Mouse (Mus musculus) heart, adult 2 months (tissue): ENCODE results near the gene Nutf2. TPM values are rescaled to one million over a fixed set of nuclear protein-coding genes. Genes with fewer than 3 reads are reported as not detected.

Experiments
- DNase-seq, 2 experiments: peaks; one replicate each; pipeline ENCODE4 v3.0.0; 2021
- H3K27ac ChIP-seq: fragments of 200-600 bp; 2 replicates; pipeline ENCODE4 v1.8.1; 2022
- H3K27me3 ChIP-seq: fragments of 200-500 bp; 2 replicates; pipeline ENCODE4 v1.6.1; 2012; ENCODE audit warnings: mild to moderate bottlenecking, low read length, inconsistent platforms, mixed read lengths; ENCODE audit not compliant: control insufficient read depth, insufficient read depth
- H3K36me3 ChIP-seq: fragments of 200-500 bp; 2 replicates; pipeline ENCODE4 v1.6.1; 2012; ENCODE audit warnings: low read length, inconsistent platforms; ENCODE audit not compliant: control insufficient read depth, insufficient read depth
- H3K4me1 ChIP-seq: fragments of 200-500 bp; 2 replicates; pipeline ENCODE4 v1.6.1; 2011; ENCODE audit warnings: low read length; ENCODE audit not compliant: control insufficient read depth, insufficient read depth
- H3K4me3 ChIP-seq: fragments of 200-600 bp; 2 replicates; pipeline ENCODE4 v1.8.1; 2022
- H3K79me2 ChIP-seq: fragments of 200-500 bp; replicated peaks from 2 replicates; pipeline ENCODE4 v1.6.1; 2012; ENCODE audit warnings: mild to moderate bottlenecking, inconsistent platforms, low read length, moderate library complexity, mixed read lengths; ENCODE audit not compliant: control insufficient read depth, insufficient read depth
- H3K9ac ChIP-seq: fragments of 200-500 bp; 2 replicates; pipeline ENCODE4 v1.6.1; 2012; ENCODE audit warnings: low read depth, mild to moderate bottlenecking, control low read depth, inconsistent platforms, low read length, mixed read lengths
- CTCF ChIP-seq: fragments of 200-600 bp; IDR thresholded peaks from 2 replicates; pipeline ENCODE4 v1.8.1; 2022; ENCODE audit warnings: antibody characterized with exemption, mild to moderate bottlenecking, moderate library complexity
- EP300 ChIP-seq: fragments of 200-500 bp; IDR thresholded peaks from 2 replicates; pipeline ENCODE4 v1.6.1; 2011; ENCODE audit warnings: low read depth, low read length, control low read depth; ENCODE audit not compliant: insufficient read depth
- POLR2A ChIP-seq: fragments of 200-500 bp; IDR thresholded peaks from 2 replicates; pipeline ENCODE4 v1.6.1; 2011; ENCODE audit warnings: mild to moderate bottlenecking, low read depth, low read length, control low read depth; ENCODE audit not compliant: insufficient read depth
- WGBS: fragments of 180-500 bp; shearing (Covaris S2); methylation state at CpG from one replicate; pipeline ENCODE4 v1.1.7; 2018; 5-methylcytosine and 5-hydroxymethylcytosine counted together
- intact Hi-C: fragments of 180-260 bp; cut with DNase I; formaldehyde crosslinking; loops from one replicate; pipeline ENCODE4 v1.15.1; 2025
- polyA plus RNA-seq: library from polyadenylated mRNA; depleted of rRNA; stranded (reverse); fragments of >200 nt; gene quantifications from 2 replicates; pipeline ENCODE4 v1.2.3, GENCODE M21; 2012
- total RNA-seq, 2 experiments: library from RNA; stranded (reverse); gene quantifications; 2 replicates each; pipeline ENCODE4 v1.2.3; 2021

Nutf2 gene
- total and polyA plus RNA-seq, 3 experiments: 35.5 to 56.1 (median 39.8) TPM

GRCm38 (mm10) chr8:105855248-105856167, 4.9 kb upstream of the Nutf2 start:
- TF ChIP-seq EP300 (no peak), POLR2A (no peak)
- Histone ChIP-seq H3K36me3 (peaks cover 7% of the 10 kb centered on the region), H3K79me2 (no peaks in the 10 kb centered on the region), H3K9ac (peak overlapping the region; percentile 79), H3K27me3 (no peaks in the 10 kb centered on the region), H3K27ac (peak overlapping the region; percentile 83), H3K4me1 (peaks cover 9% of the 10 kb centered on the region), H3K4me3 (peak overlapping the region; percentile 78)
- no peak for DNase-seq
- WGBS: under 1% methylated on average over 71 of the region's 71 CpGs
- intact Hi-C loops: no loop called here

- WGBS: 10% methylated on average over 15 of the region's 15 CpGs
- no peak for DNase-seq
- Histone ChIP-seq H3K4me1 (peaks cover 9% of the 10 kb centered on the region), H3K9ac (peak overlapping the region; percentile 79), H3K36me3 (peaks cover 7% of the 10 kb centered on the region), H3K79me2 (0 out of 2 replicates have a peak, but pooled peaks cover 1% of the 10 kb centered on the region), H3K27ac (peak overlapping the region; percentile 83), H3K27me3 (no peaks in the 10 kb centered on the region), H3K4me3 (peak overlapping the region; percentile 78)
- TF ChIP-seq CTCF: no peak
- no peak for TF ChIP-seq EP300
- TF ChIP-seq POLR2A: no peak
- intact Hi-C loops: no loop called here
Measured at GRCm38 (mm10) chr8:105856168-105856835, 4.1 kb upstream of the Nutf2 start.

DNA sequence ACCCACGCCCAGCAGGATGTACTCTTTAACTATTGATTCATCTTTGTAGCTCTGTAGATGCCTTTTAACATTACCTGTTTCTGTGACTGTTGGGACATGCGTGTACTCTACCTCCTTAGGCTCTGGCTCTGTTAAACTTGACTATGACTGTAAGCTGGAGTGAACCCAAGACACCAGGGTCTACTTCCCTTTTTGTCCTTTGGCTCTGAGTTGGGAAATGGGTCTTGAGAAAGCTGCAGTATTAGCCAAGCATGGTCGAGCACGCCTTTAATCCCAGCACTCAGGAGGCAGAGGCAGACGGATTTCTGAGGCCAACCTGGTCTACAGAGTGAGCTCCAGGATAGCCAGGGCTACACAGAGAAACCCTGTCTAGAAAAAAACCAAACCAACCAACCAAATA, 1.9 kb upstream of the Nutf2 start:
- intact Hi-C loops: no loop called here
- no peaks in the 10 kb centered on the region for H3K27me3 ChIP-seq
- peaks cover 11% of the 10 kb centered on the region for H3K4me1 ChIP-seq
- TF ChIP-seq POLR2A: no peak
- TF ChIP-seq EP300: no peak
- TF ChIP-seq CTCF: no peak
- DNase-seq: no peak
- no peak overlapping the region for H3K4me3 ChIP-seq
- no peak overlapping the region for H3K27ac ChIP-seq
- 0 out of 2 replicates have a peak, but pooled peaks cover 1% of the 10 kb centered on the region for H3K79me2 ChIP-seq
- 80% methylated on average over 5 of the region's 5 CpGs for WGBS
- H3K36me3 ChIP-seq: peaks cover 7% of the 10 kb centered on the region
- H3K9ac ChIP-seq: no peak overlapping the region

GRCm38 (mm10) chr8:105859314-105859713, 1.1 kb upstream of the Nutf2 start:
- Histone ChIP-seq H3K79me2 (0 out of 2 replicates have a peak, but pooled peaks cover 1% of the 10 kb centered on the region), H3K36me3 (peaks cover 7% of the 10 kb centered on the region), H3K27ac (peak overlapping the region; percentile 97), H3K4me1 (peaks cover 10% of the 10 kb centered on the region), H3K9ac (no peak overlapping the region), H3K27me3 (no peaks in the 10 kb centered on the region), H3K4me3 (no peak overlapping the region)
- intact Hi-C loops: no loop called here
- 61% methylated on average over 5 of the region's 5 CpGs for WGBS
- DNase-seq: no peak
- TF ChIP-seq EP300 (no peak), POLR2A (no peak), CTCF (no peak)

GRCm38 (mm10) chr8:105861951-105862350, 1.6 kb downstream of the Nutf2 start:
- H3K9ac ChIP-seq: no peak overlapping the region
- no peak for DNase-seq
- H3K79me2 ChIP-seq: 0 out of 2 replicates have a peak, but pooled peaks cover 1% of the 10 kb centered on the region
- peaks cover 1% of the 10 kb centered on the region for H3K36me3 ChIP-seq
- no peak overlapping the region; the same call in 1 of the 2 replicates for H3K27ac ChIP-seq
- intact Hi-C loops: loop anchor here (2.0 kb wide), 2 partner anchors 19 to 37 kb away; partner anchors contain the start of gene Edc4
- no peak overlapping the region for H3K4me3 ChIP-seq
- peaks cover 3% of the 10 kb centered on the region for H3K4me1 ChIP-seq
- no peak for TF ChIP-seq EP300
- TF ChIP-seq POLR2A: no peak
- TF ChIP-seq CTCF: peak; percentile 30
- 11% methylated on average over 1 of the region's 1 CpGs for WGBS
- H3K27me3 ChIP-seq: no peaks in the 10 kb centered on the region
